Mouse (Mus musculus): ENCODE measurements around the gene Ccdc71l. TPM values are rescaled to one million over a fixed set of nuclear protein-coding genes. Genes with fewer than 3 reads are reported as not detected.

Ccdc71l gene
- total RNA-seq, 1 experiment: 5.1 TPM

Other genes with a start within 250 kb of the Ccdc71l start
- 0.13 TPM in 1 of 2 replicates, not detected in the other for gene Pik3cg, start 170.0 kb upstream of the Ccdc71l start, total RNA-seq (2012; rRNA removed)

Data from ES-E14 (cell line).